Mouse (Mus musculus) kidney, adult 2 months (tissue): ENCODE results near the gene Ggt1.

Experiments used
- CTCF ChIP-seq: fragments of 200-500 bp; conservative IDR thresholded peaks from 2 replicates; pipeline ENCODE4 v1.5.1; 2011; ENCODE audit warnings: low read depth, mild to moderate bottlenecking, control low read depth, low read length, moderate library complexity, mixed read lengths; ENCODE audit not compliant: insufficient read depth, insufficient read length
- POLR2A ChIP-seq: fragments of 200-500 bp; IDR thresholded peaks from one replicate; pipeline ENCODE4 v1.6.1; 2011; ENCODE audit warnings: low read depth, low read length, control low read depth

- TF ChIP-seq CTCF (no peak), POLR2A (no peak)
Measured at GRCm38 (mm10) chr10:75573965-75574364, 12.6 kb downstream of the Ggt1 start.
